Mouse (Mus musculus): ENCODE results near the gene Ctsw. TPM values are rescaled to one million over a fixed set of nuclear protein-coding genes. Genes with fewer than 3 reads are reported as not detected.
A peak's percentile ranks its signal among the peaks of the same experiment; 100 is the strongest.
"Not testable (repeated sequence)": the region's sequence is repeated elsewhere in the genome, so short reads cannot be mapped to it uniquely, and the experiment has no call there.

The Ctsw gene
- polyA plus RNA-seq, 2 experiments, result 0.33 to 0.96 TPM

DNA sequence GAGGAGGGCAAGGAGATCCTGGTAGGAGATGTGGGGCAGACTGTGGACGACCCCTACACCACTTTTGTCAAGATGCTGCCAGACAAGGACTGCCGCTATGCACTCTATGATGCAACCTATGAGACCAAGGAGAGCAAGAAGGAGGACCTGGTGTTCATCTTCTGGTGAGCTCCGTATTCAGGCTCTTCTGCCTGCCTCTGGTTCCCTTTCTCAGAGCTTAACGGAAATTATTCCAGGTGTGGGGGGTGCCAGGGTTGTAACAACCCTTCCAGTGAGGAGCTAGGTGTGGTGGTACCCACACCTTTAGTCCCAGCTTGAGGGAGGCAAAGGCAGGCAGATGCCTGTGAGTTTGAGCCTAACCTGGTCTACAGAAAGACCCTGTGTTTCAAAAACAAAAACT, 24.3 kb upstream of the Ctsw start:
- no peak overlapping the region for H3K9ac ChIP-seq (ENCODE audit: low read depth, low read length, severe bottlenecking)
- no peaks in the 10 kb centered on the region for H3K27me3 ChIP-seq (ENCODE audit: control insufficient read depth, insufficient read depth, low read length)
- no peak for TF ChIP-seq POLR2A (IDR thresholded peaks at IDR 0.05; ENCODE audit: borderline replicate concordance, extremely low read depth, insufficient read depth, insufficient read length)
- no peak for DNase-seq (ENCODE audit: low spot score)
- H3K9me3 ChIP-seq (ENCODE audit: control insufficient read depth, low read length), result no peaks in the 10 kb centered on the region
- no peak overlapping the region for H3K4me2 ChIP-seq (replicated peaks; ENCODE audit: low read depth, low read length, severe bottlenecking)
- peaks cover 11% of the 10 kb centered on the region for H3K4me1 ChIP-seq (ENCODE audit: control insufficient read depth, insufficient read depth, low read length)
- H3K4me3 ChIP-seq (replicated peaks; ENCODE audit: low read length), result no peak overlapping the region
- 88% methylated on average over 4 of the region's 4 CpGs for WGBS
- ATAC-seq (ENCODE audit: low FRiP score, low read depth), result no peak
- H3K36me3 ChIP-seq (ENCODE audit: control insufficient read depth, insufficient read depth, low read length), result peaks cover 51% of the 10 kb centered on the region
- H3K27ac ChIP-seq (replicated peaks; ENCODE audit: low read depth, low read length), result no peak overlapping the region

DNA sequence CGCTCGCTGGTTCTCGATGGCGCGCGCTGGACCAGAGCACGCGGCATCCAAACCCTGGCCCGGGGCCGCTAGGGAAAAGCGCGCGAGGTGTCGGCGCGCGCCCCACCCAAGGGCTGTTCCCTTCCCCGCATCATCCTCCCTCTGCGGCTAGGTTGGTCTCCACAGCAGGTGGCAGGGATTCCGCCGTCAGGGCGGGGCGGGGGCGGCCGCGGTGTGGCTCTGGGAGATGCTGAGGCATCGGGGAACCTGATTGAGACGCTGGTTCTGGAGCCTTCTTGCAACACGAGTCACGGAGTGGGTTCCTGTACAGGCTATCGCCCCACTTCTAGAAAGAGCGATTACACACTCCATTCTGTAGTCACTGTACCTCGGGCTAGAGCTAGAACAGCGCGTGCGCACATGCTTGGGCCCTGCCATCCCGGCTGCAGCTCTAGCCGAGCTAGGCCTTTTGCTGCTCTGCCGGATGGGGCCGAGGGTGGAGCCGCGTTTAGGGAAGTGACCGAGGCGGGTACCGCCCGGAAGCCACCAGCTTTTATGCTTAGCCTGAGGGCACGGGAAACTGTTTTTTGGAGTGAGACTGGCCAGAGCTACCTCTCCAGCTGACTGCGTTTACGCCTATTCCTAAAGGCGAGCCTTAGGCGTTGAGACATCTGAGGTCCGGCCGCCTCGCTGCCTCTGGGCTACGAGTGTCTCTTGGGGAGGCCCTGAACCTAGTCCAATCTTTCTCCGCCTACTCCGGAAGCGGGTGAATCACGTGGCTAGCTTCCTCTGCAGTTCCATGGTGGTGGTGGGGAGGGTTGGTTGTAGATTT, 22.8 kb upstream of the Ctsw start:
- H3K27ac ChIP-seq (replicated peaks; ENCODE audit: low read depth, low read length), result peak overlapping the region; percentile 97
- H3K9ac ChIP-seq (ENCODE audit: low read depth, low read length, severe bottlenecking), result peak overlapping the region; percentile 90
- H3K4me1 ChIP-seq (ENCODE audit: control insufficient read depth, insufficient read depth, low read length), result peaks cover 19% of the 10 kb centered on the region
- DNase-seq (ENCODE audit: low spot score) (peak; percentile 80), ATAC-seq (ENCODE audit: low FRiP score, low read depth) (0 out of 2 replicates have a peak, but pooled peaks have one; percentile 11)
- no peaks in the 10 kb centered on the region for H3K9me3 ChIP-seq (ENCODE audit: control insufficient read depth, low read length)
- peak overlapping the region; percentile 60 for H3K4me2 ChIP-seq (replicated peaks; ENCODE audit: low read depth, low read length, severe bottlenecking)
- H3K27me3 ChIP-seq (ENCODE audit: control insufficient read depth, insufficient read depth, low read length), result no peaks in the 10 kb centered on the region
- WGBS, result under 1% methylated on average over 55 of the region's 59 CpGs
- TF ChIP-seq POLR2A (IDR thresholded peaks at IDR 0.05; ENCODE audit: borderline replicate concordance, extremely low read depth, insufficient read depth, insufficient read length), result peak; percentile 66; the same call in 1 of the 2 replicates
- peaks cover 41% of the 10 kb centered on the region for H3K36me3 ChIP-seq (ENCODE audit: control insufficient read depth, insufficient read depth, low read length)
- peak overlapping the region; percentile 98 for H3K4me3 ChIP-seq (replicated peaks; ENCODE audit: low read length)

DNA sequence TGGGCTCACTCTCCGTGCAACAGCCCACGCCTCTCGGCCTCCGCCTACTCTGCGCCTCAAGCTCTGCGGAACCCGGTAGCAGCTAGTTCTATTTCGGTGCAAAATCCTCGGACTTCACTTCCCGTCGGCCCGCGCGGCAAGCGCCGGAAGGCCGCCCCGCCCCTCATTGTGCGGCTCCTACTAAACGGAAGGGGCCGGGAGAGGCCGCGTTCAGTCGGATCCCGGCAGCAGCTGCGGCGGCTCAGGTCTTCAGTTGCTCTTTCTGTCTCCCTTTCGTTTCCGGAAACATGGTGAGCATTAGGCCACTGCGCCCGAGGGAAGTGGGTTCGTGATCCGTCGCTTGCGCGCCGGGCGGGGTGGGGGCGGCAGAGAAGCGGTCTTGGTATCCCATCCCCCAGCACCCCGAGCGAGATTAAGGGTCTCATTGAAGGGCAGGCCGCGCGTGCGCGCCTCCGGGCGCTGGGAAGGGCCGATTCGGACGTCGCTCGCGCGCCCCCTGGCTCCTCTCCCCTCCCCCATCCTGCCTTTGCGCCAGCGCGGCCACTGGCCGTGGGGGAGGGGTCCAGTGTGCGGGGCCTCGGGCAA, 22.1 kb upstream of the Ctsw start, which contains the start of gene Cfl1:
Gene Cfl1, plus strand, starts transcription at position 143 of the 585 bp plus-strand sequence.
- H3K36me3 ChIP-seq (ENCODE audit: control insufficient read depth, insufficient read depth, low read length), result peaks cover 41% of the 10 kb centered on the region
- H3K27ac ChIP-seq (replicated peaks; ENCODE audit: low read depth, low read length), result peak within 1 kb of the TSS; percentile 97
- H3K4me3 ChIP-seq (replicated peaks; ENCODE audit: low read length), result peak within 1 kb of the TSS; percentile 98
- H3K9me3 ChIP-seq (ENCODE audit: control insufficient read depth, low read length), result no peaks in the 10 kb centered on the region
- H3K4me2 ChIP-seq (replicated peaks; ENCODE audit: low read depth, low read length, severe bottlenecking), result peak within 1 kb of the TSS; percentile 77
- H3K4me1 ChIP-seq (ENCODE audit: control insufficient read depth, insufficient read depth, low read length), result peaks cover 19% of the 10 kb centered on the region
- H3K9ac ChIP-seq (ENCODE audit: low read depth, low read length, severe bottlenecking), result peak within 1 kb of the TSS; percentile 90
- TF ChIP-seq POLR2A (IDR thresholded peaks at IDR 0.05; ENCODE audit: borderline replicate concordance, extremely low read depth, insufficient read depth, insufficient read length), result peak; percentile 96; the same call in 1 of the 2 replicates
- peak; percentile 61 for ATAC-seq (ENCODE audit: low FRiP score, low read depth)
- peak; percentile 96 for DNase-seq (ENCODE audit: low spot score)
- H3K27me3 ChIP-seq (ENCODE audit: control insufficient read depth, insufficient read depth, low read length), result no peaks in the 10 kb centered on the region
- WGBS, result under 1% methylated on average over 47 of the region's 62 CpGs

DNA sequence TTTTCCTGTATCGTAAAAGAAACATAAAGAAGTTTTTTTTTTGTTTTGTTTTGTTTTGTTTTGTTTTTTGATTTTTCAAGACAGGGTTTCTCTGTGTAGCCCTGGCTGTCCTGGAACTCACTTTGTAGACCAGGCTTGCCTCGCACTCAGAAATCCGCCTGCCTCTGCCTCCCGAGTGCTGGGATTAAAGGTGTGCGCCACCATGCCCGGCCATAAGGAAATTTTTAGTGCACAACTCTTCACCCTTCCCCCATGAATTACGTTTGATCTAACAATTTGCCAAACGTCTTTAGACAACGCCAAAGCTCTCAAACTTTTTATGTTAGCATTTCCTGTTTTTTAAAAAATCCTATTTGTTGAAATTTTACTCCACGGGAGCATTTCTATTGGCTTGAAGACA, 21.4 kb upstream of the Ctsw start:
- ATAC-seq (ENCODE audit: low FRiP score, low read depth); DNase-seq (ENCODE audit: low spot score); H3K27me3 ChIP-seq (ENCODE audit: control insufficient read depth, insufficient read depth, low read length); H3K9me3 ChIP-seq (ENCODE audit: control insufficient read depth, low read length); H3K9ac ChIP-seq (ENCODE audit: low read depth, low read length, severe bottlenecking): not testable (repeated sequence)
- Histone ChIP-seq H3K4me2 (replicated peaks; ENCODE audit: low read depth, low read length, severe bottlenecking) (peak overlapping the region; percentile 77), H3K27ac (replicated peaks; ENCODE audit: low read depth, low read length) (peak overlapping the region; percentile 97; the same call in 1 of the 2 replicates), H3K4me3 (replicated peaks; ENCODE audit: low read length) (peak overlapping the region; percentile 98), H3K36me3 (ENCODE audit: control insufficient read depth, insufficient read depth, low read length) (peaks cover 42% of the 10 kb centered on the region), H3K4me1 (ENCODE audit: control insufficient read depth, insufficient read depth, low read length) (peaks cover 19% of the 10 kb centered on the region)
- WGBS, result 46% methylated on average over 10 of the region's 10 CpGs

DNA sequence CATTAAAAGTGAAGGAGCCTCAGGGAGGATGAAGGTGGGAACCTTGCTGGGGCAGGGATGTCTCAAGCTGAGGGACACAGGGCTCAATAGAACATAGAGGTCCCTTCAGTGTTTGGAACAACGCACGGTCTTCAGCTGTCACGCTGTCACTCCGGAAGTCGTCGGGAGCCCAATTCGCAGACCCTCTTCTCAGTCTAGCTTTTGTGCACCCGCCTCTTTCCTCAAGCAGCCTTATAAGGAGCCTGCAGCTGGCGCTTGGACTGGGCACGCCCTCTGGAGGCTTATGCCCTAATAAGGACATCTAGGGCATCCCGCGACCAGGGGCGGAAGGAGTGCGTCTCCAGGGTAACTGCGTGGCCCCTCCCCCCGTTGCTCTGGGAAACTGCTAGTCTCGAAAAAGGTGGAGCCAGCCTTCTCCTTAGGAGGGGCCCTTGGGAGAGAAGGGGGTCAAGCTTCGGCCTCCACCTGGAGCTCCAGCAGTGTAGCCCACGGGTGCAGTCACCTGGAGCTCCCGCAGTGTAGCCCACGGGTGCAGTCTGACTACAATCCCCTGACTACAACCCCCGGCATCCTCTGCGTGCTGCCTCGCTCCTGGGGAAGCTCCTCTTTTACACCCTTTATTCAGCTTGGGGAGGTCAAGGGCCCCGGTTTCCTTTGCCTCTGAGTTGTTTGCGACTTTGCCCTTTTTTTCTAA, 20.7 kb upstream of the Ctsw start:
- ATAC-seq (ENCODE audit: low FRiP score, low read depth) (peak; percentile 77), DNase-seq (ENCODE audit: low spot score) (peak; percentile 98)
- H3K27ac ChIP-seq (replicated peaks; ENCODE audit: low read depth, low read length), result peak overlapping the region; percentile 93
- H3K4me2 ChIP-seq (replicated peaks; ENCODE audit: low read depth, low read length, severe bottlenecking), result peak overlapping the region; percentile 77
- no peak for TF ChIP-seq POLR2A (IDR thresholded peaks at IDR 0.05; ENCODE audit: borderline replicate concordance, extremely low read depth, insufficient read depth, insufficient read length)
- no peaks in the 10 kb centered on the region for H3K9me3 ChIP-seq (ENCODE audit: control insufficient read depth, low read length)
- H3K9ac ChIP-seq (ENCODE audit: low read depth, low read length, severe bottlenecking), result peak overlapping the region; percentile 48
- H3K27me3 ChIP-seq (ENCODE audit: control insufficient read depth, insufficient read depth, low read length), result no peaks in the 10 kb centered on the region
- WGBS, result 0% methylated on average over 26 of the region's 26 CpGs
- H3K36me3 ChIP-seq (ENCODE audit: control insufficient read depth, insufficient read depth, low read length), result peaks cover 43% of the 10 kb centered on the region
- peak overlapping the region; percentile 57 for H3K4me3 ChIP-seq (replicated peaks; ENCODE audit: low read length)
- H3K4me1 ChIP-seq (ENCODE audit: control insufficient read depth, insufficient read depth, low read length), result peaks cover 19% of the 10 kb centered on the region
